Mouse (Mus musculus) R1 (cell line): ENCODE data around the gene Wscd2.

Experiments used
- DNase-seq: peaks from one replicate; pipeline ENCODE4 v3.0.0-alpha.2; 2018; ENCODE audit warnings: low read depth, low spot score

The Wscd2 gene

GRCm38 (mm10) chr5:113480451-113480850, 9.7 kb upstream of the Wscd2 start:
- no peak for DNase-seq

DNA sequence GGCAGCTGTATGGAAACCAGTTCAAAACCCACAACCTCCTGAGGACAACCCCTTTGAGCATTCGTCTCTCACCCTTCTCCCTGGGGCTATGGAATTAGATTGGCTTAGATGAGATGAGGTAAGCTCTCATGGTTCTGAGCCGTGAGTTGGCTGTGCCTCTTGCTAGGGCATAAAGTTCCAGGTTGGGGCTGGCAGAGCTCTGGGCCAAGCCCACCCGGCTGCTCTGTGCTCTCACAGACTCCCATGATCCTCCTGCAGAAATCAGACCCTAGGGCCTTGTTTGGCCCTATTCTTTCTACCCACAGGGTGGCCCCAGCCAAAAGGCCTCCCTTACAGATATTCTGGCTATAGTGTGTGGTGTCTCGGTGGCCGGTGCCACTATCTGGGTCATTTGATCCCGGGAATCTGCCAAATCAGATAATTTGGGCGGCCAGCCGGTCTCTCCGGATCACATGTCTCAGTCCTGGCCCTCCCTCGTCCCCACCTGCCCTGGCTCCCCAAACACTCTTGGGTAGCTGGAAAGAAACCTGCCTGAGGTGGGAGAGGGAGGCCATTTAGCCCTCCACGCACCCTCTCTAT, 4.5 kb upstream of the Wscd2 start:
- DNase-seq = no peak

GRCm38 (mm10) chr5:113487879-113488278, 2.3 kb upstream of the Wscd2 start:
- no peak for DNase-seq

DNA sequence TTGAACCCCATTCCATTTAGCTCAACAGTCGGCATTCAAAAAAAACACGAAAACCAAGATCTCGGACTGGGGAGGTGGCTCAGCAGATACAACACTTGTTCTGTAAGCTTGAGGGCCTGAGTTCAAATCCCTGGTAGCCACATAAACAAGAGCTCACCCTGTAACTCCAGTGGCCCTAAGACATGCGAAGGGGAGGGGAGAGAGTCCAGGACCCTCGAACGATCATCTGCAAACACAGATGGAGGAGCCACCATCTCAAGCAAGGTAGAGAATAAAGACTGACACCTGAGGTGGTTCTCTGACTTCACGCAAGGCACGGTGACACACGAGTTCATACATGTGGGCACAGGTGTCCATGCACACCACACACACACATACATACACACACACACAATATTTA, 516 bp upstream of the Wscd2 start:
- DNase-seq = no peak

DNA sequence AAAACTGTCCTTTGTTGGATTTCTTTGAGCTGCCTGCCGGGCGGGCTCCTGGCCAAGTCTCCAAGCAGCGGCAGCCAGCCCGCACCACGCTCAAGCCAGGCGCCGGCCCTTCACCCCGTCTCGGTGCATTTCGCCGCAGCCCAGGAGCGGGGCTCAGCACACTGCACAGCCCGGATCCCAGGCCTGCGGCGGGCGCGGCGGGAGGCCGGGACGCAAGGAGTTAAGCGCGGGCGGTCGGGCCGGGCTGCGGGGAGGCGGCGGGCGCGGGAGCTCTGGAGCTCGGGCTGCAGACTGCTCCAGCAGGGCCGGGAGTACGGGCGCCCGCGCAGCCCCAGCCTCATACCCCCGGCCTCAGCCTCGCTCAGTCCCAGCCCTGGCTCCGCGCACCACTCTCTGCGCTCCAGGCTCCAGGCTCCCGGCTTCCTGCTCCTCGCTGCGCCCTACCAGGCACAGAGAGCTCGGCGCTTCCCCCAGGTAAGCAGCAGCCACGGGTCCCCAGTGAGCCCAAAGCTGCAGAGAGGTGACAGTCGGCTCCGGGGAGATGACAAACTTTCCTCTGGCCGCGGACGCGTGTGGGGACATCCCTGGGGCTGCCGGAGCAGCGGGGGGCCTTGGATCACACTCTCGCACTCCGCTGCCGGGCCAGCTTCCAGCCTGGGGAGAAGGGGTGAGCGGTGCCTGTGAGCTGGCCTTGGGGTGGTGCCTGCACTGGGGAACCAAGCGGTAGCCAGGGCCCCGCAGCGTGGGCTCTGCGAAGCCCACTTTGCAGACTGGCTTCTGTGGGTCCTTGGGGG, 531 bp downstream of the Wscd2 start:
- peak; percentile 54 for DNase-seq

DNA sequence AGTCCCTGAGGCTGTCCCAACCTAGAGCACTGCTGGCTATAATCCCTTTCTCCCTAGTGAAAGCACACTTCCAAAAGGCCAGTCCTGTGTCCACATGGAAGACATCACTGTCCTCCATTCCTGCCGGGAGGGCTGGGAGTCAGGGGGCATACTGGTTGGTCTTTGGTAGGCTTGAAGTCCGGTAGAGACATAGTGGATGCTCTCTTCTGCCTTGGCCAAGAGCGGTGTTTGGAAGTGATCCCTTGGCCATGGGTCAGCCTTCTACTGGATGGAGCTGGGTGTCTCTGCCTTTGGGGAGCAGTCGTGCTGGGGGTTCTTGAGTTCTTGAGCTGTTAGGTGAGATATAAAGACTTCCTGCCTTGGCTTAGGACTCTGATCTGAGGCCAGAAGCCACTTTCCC, 1.4 kb downstream of the Wscd2 start:
- no peak for DNase-seq

GRCm38 (mm10) chr5:113491988-113492387, 1.9 kb downstream of the Wscd2 start:
- no peak for DNase-seq

DNA sequence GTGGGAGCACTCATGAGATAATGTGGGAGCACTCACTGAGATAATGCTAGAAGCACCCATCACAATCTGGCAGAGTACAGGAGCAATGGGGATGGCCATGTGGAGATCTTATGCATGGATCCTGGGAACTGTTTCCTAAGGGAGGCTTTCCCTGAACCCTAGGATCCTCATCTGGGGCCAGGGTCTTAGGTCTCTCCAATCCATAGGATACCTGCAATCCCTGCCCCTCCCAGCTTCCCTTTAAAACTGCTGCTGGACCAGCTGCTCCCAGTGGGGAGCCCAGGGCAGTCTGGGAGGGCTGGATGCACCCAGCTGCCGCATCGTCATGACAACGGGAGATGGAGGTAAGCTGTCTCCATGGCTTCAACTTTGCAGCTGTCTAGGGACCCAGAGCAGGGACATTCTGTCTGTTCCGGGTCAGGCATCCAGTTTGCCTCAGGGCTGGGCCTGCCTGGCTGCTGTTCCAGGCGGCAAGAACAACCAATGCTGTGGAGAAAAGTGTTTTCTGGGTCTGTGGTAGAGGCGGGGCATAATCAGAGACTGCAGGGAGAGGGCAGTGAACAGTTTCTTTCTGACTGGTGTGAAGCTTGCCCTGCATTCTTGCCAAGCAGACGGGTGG, 2.4 kb downstream of the Wscd2 start:
- DNase-seq = peak; percentile 41

DNA sequence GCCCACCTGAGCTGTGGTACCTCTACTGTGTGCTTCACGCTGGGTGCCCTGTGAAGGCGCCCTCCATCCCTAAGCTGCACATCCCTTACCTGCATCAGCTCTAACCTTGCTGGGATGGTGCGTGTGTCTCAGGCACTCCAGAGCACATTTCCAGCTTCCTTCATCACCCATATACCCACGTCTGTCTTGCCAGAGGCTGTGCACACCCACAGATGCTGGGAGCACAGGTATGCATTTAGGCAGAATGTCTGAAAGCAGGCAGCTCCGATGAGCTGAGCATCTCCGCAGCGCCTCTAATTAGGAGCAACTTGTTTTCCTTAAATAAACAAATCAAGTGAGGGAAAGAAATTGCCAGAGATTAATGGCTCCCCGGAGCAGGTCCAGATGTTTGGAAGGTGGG, 3.9 kb downstream of the Wscd2 start:
- no peak for DNase-seq

- no peak for DNase-seq
Measured at GRCm38 (mm10) chr5:113496926-113497325, 6.8 kb downstream of the Wscd2 start.

GRCm38 (mm10) chr5:113499421-113499820, 9.3 kb downstream of the Wscd2 start:
- DNase-seq = no peak

DNA sequence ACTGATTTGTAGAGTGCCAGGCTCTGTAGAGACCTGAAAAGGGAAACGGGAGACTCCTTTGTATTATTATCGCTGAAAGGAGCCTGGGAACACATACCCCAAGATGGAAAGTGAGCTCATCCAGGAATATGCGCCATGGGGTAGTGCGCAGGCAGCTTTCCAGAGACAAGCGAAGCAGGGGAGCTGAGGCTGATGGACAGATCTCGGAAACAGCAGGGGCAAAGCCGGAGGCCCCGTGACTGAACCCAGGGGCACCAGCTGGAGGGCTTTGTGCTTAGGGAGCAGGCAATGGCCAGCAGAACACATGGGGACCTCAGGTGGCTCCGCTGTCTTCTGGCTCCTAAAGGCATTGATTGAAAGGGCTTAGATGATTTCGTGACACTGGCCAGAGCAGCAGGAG, 13.1 kb downstream of the Wscd2 start:
- no peak for DNase-seq

GRCm38 (mm10) chr5:113504654-113505053, 14.5 kb downstream of the Wscd2 start:
- no peak for DNase-seq

DNA sequence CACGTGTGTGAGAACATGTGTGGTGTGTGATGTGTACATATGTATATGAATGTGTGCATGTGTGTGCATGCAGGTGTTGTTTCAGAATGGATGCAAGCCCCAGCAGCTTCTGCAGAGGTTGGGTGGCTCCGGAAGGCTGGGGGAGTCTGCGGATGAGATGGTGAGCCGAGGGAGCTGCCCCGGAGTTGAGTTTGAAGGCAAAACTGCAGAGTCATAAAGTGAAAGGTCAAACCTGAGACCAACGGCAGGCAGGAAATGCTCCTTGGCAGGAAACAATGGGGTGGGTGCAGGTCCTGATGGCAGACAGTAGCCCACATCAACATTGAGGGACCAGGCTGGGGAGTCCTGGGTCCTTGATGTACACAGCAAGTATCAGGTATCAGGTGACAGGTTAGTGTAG, 15.9 kb downstream of the Wscd2 start:
- no peak for DNase-seq

GRCm38 (mm10) chr5:113506779-113507178, 16.6 kb downstream of the Wscd2 start:
- peak; percentile 47 for DNase-seq

- no peak for DNase-seq
Measured at GRCm38 (mm10) chr5:113509167-113509566, 19.0 kb downstream of the Wscd2 start.

GRCm38 (mm10) chr5:113513640-113514039, 23.5 kb downstream of the Wscd2 start:
- no peak for DNase-seq

DNA sequence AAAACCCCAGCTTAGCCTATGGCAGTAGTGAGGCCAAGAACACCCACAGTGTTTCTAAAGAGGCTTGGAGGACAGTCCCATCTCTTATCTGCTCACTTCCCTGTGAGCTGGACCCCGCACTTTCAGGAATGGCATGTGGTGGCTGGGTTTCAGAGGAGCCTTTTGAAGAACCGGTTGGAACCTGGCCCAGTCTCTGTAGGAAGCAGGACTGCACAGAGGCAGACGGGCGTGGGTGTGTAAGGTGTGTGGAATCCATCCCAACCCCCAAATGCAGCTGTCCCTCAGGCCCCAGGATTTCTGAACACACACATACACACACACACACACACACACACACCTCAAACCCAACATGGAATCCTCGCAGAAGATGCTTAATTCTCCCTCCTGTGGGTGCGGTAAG, 23.9 kb downstream of the Wscd2 start:
- DNase-seq = no peak

GRCm38 (mm10) chr5:113516119-113516872, 26.2 kb downstream of the Wscd2 start:
- DNase-seq = no peak

DNA sequence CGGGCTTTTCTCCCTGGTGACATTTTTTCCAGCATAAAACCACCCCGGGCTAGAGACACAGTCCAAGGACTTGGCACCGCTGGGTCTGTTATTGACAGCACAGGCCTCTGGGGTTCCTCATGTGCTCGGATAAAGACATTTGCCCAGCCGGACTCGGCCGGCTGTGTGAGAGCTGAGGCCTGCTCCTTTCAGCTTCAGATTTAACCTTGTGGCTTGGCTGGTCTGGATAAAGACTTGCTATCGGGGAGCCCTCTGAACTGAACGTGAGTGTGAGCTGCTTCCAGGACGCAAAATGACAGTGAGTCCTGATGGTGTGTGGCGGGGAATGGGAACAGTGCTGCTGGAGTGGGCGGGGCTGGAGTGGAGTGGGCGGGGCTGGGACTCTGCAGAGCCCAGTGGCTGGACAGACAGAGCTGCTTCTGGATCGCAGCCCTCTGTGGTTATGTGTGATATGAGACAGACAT, 26.8 kb downstream of the Wscd2 start:
- no peak for DNase-seq

DNA sequence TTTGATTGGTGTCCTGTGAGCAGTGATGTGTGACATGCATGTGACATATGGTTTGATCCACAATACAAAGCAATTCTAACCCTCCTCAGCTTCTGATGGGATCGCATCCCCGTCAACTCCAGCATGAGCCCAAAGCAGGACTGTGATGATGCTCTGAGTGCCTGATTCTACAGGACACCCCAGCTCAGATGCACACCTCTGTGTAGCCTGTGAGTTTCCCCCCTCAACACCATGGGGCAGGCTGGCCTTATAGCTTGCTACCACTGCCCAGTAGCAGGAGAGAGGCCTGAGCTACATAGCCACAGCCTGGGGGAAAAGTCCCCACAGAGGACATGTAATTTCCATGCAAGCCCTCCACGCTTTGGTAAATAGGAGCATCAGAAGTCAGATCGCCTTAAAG, 27.3 kb downstream of the Wscd2 start:
- no peak for DNase-seq

DNA sequence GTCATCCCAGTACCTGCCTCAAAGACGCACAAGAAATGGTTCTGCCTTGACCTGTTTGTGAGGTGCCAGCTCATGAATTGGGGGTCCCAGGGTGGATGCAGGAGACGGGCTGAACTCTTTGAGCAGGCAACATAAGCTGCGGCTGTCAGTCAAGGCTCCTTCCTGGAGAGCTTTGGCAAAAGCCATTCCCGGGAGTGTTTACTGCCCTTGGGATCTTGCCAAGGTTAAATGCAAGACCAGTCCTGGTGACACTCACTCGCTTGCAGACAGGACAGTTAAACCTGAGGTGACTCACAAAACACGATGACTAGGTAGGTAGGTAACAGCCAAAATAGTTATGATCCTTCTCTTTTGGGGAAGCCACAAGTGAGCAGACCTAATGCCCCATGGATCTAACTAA, 30.9 kb downstream of the Wscd2 start:
- no peak for DNase-seq
